Mouse (Mus musculus) brain, embryonic 14.5 days (tissue): ENCODE results near the gene 2310039H08Rik.

Source experiments
- CTCF ChIP-seq: fragments of 200-500 bp; IDR thresholded peaks from 2 replicates; pipeline ENCODE4 v1.5.1; 2012; ENCODE audit warnings: inconsistent platforms, mild to moderate bottlenecking, moderate library complexity, borderline replicate concordance; ENCODE audit not compliant: insufficient read depth, insufficient read length; ENCODE audit errors: extremely low read depth
- POLR2A ChIP-seq: fragments of 200-500 bp; IDR thresholded peaks from 2 replicates; pipeline ENCODE4 v1.6.1; 2012; ENCODE audit warnings: mild to moderate bottlenecking, inconsistent platforms, borderline replicate concordance; ENCODE audit not compliant: poor library complexity, insufficient read depth, insufficient read length, severe bottlenecking; ENCODE audit errors: extremely low read depth

DNA sequence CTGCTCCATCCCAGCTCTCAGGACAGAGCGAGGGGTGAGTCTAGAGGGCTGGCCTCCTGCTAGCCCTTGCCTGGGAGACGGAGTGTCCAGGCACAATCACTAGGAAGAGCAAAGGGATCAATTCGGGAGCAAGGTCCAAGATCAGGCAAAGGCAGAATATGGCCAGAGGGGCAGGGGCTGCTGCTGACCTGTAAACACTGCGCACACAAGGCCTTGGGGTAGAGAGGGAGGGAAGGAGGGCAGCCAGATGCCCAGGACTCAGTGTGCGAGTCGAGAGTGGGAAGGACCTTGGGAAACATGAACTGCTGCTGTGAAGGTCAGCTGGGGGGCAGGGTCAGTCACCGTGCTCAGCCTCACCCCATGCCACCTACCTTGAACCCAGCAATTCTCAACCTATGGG, 37.1 kb upstream of the 2310039H08Rik start:
- TF ChIP-seq CTCF (no peak), POLR2A (no peak)
